Mouse (Mus musculus): ENCODE data around the gene Sertad1.

Sertad1 gene

DNA sequence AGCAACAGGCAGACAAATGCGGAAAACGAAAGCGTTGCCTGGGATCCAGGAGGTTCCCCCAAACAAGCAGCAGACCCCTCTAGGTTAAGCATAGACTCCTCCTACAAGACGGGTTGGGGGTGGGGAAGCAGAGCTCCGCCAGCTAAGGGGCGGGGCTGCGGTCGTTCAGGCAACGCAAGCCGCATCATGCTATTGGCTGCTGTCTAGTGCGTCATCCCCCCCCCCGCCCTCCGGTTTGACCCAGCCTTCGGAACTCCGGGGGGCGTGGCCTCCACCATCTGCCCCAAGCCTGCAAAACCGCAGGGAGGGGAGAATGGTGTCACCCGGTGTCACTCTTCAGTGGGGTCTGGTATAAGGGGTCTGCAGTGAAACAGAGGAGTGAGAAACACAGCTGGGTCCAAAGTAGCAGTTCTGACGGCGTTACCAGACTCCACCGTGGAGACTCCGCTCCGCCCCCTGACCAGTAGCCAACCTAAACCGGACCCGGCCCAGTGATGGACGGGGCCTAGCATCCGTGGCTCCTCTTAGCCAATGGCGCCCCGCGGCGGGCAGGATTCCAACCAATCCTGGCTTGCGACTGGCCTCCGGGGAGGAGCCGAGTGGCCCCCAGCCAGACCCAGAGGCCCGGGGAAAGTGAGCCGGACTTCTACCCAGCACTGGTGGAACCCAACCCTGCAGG, 13.4 kb upstream of the Sertad1 start, which contains the start of gene Sertad3:
Gene Sertad3, plus strand, starts transcription at position 613 of the 679 bp plus-strand sequence.
- peak; percentile 97 for DNase-seq (ENCODE audit: low spot score)

DNA sequence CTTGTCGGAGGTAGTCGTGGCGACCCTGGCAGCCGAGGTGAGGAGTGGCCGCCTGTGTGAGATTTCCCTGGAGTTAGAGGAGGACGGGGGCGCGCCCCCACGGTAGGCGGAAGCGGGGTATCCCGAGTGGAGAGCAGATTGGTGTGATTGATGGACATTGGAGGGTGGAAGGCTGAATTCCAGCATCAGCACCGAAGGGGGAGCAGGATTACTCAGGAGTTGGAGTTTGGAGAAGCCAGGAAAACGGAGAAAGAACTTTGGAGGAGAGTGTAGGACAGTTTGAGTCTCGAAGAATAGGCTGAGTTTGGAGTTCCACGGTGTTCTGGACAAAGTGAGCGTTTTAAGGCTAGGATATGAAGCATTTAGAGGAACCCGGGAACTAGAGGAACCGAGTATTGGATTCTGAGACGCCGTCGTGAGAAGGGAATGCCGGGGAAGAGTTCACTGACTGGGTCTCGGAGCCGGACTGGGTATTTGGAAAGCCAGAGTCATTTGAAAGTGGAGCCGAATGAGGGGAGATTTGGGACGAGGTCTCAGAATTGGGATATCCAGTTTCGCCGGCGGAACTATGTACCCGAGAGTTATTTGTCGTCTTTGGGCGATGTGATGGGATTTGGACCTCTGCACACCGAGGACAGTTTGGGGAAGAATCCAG, 12.7 kb upstream of the Sertad1 start:
- DNase-seq (ENCODE audit: low spot score): no peak

DNA sequence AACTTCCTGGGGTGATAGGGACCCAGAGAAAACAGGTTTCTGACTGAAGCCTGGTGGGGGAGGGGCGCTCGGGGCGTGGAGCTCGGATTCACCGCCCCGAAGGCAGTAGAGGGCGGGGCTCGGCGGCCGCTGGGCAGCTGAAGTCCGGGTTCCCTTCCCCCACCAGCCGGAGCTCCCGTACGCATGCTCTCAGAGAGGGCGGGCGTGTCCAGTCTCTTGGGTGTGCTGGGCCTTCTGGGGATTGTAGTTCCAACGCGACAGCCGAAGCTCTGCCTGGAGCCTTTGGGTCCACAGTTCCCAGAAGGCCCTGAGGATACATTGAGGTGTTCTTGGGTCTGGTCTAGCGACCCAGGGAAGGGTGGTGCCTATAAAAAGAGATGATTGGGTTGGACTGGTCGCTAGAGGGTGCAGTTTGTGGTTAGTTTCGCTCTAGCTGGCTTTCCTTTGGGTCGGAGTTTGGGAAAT, 12.2 kb upstream of the Sertad1 start:
- DNase-seq (ENCODE audit: low spot score): peak; percentile 97

DNA sequence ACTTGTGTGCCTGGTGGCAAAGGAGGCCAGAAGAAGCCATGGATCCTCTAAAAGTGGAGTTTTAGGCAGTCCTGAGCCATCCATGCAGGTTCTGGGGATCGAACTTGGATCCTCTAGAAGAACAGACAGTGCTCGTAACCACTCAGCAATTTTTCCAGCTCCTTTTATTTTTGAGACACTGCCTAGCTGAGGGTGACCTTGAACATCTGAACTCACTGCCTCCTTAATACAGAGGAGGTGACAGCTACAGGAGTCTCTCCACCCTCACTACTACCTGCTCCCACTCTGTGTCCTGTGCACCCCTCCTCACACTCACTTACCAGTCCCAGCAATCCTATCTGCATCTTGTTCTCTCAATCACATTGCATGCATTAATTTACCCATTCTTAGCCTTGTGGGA, 11.1 kb upstream of the Sertad1 start:
- DNase-seq (ENCODE audit: low spot score): no peak

DNA sequence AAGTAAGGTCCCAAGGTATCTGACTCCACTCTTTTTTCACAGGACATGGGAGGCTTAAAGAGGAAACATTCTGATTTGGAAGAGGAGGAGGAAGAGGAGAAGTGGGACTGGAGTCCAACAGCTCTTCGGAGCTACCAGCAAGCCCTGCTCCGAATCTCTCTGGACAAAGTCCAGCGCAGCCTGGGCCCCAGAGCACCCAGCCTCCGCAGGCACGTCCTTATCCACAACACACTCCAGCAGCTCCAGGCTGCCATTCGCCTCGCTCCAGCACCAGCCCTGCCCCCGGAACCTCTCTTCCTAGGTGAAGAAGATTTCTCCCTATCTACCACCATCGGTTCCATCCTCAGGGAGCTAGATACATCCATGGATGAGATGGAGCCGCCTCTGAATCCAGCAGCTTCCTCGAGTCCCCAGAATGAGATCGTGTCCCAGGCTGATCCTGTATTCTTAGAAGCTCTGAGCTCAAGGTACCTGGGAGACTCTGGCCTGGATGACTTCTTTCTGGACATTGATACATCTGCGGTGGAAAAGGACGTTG, 10.5 kb upstream of the Sertad1 start:
- DNase-seq (ENCODE audit: low spot score): no peak

DNA sequence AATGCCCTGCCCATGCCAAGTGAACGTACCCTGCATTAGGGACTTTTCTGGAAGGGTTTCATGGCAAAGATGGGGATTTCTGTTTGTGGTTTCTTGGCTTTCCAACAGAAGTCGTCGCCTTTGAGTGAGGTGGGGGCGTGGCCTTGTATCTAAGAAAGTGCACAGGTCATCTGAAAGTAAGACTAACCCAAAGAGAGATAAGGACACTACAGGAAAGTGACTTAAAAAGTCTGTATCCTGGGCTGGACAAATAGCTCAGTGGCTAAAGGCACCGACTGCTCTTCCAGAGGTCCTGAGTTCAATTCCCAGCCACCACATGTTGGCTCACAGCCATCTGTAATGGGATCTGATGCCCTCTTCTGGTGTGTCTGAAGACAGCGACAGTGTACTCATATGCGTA, 8.1 kb upstream of the Sertad1 start:
- DNase-seq (ENCODE audit: low spot score): no peak

DNA sequence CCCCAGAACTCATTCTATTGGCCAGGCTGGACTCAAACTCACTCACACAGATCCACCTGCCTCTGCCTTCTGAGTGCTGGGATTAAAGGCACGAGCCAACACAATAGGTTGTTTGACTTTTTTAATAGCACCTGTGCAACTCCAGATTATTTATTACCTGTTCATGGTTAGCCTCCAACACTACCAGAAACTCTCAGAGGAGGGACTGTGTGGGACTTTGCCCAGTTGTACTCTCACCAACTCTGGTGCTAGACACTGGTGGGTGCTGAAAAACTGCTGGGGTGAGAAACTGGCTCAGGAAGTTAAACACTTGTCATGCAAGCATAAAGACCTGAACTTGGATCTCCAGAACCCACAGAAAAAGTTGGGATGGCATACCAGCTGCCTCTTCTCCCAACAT, 7.0 kb upstream of the Sertad1 start:
- DNase-seq (ENCODE audit: low spot score): no peak

DNA sequence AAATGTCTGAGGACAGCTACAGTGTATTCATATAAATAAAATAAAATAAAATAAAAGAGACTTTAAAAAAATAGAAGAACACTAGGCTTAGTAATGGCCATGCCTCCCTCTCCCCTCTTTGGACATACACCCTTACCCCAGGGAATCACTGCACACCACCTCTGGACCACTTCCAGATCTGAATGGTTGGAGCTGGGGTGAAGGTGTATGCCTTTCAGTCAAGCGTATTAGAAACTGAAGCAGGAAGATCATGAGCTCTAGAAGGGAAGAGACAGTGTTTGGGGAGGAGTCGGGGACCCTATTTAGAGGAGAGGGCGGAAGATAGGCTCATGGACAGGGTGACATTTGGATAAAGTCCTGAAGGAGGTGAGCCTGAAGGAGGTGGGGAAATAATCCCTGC, 6.2 kb upstream of the Sertad1 start:
- DNase-seq (ENCODE audit: low spot score): no peak

DNA sequence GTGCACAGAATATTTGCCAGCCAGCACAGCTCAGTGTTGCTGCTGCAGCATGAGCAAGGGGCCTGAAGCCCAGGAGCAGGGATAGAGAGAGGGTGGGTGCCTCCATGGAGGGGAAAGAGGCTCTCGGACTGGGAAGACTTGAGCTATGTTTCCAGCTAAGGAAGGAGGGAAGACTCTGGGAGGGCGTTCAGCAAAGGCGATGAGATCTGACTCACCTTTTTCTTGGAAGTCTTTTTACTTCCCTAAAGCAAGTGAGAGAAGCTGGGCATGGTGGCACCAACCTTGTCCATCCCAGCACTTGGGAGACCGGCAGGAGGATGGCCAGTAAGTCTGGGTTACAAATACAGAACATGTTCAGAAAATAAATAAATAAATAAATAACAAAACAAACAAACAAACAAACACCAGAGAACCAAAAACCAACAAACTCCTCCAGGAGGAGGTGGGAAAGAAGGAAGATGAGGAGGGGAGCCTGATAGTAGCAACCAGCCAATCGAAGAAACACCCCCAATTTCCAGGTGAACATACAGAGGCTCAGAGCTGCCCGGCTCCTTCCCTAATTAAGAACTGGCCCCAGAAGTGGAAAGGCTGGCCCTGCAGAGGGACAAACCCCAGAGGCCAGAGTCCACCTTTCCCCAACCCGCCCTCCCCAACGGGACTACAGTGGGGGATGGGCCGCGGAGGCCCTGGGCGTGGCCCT, 5.6 kb upstream of the Sertad1 start:
- no peak for DNase-seq (ENCODE audit: low spot score)

DNA sequence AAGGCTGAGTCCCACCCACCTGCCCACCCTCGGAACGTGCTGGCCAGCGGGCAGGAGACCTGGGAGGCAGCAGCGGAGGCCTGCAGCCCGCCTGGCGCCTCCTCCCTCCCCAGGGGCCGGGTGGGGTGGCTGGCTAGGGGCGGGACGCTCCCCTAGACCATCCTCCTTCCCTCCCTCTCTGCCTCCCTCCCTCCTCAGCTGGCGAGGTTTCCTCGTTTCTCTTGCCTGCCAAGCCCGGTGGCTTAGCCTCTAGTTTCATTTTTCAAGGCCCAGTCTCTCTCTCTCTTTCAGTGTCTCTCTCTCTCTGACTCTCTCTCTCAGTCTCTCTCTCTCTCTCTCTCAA, 5.1 kb upstream of the Sertad1 start:
- DNase-seq (ENCODE audit: low spot score): peak; percentile 88

DNA sequence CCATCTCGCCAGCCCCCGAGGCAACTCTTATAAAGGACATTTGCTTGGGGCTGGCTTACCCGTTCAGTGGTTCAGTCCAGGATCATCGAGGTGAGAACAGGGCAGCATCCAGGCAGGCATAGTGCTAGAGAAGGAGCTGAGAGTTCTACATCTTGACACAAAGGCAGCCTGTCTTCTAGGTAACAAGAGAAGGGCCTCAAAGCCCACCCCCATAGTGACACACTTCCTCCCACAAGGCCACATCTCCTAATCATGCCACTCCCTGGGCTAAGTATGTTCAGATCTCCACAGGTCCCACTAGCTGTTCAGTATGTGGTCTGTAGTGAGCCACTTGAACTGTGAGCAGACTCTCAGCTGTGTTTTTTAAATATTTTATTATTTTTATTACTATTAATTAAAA, 2.9 kb upstream of the Sertad1 start:
- no peak for DNase-seq (ENCODE audit: low spot score)

DNA sequence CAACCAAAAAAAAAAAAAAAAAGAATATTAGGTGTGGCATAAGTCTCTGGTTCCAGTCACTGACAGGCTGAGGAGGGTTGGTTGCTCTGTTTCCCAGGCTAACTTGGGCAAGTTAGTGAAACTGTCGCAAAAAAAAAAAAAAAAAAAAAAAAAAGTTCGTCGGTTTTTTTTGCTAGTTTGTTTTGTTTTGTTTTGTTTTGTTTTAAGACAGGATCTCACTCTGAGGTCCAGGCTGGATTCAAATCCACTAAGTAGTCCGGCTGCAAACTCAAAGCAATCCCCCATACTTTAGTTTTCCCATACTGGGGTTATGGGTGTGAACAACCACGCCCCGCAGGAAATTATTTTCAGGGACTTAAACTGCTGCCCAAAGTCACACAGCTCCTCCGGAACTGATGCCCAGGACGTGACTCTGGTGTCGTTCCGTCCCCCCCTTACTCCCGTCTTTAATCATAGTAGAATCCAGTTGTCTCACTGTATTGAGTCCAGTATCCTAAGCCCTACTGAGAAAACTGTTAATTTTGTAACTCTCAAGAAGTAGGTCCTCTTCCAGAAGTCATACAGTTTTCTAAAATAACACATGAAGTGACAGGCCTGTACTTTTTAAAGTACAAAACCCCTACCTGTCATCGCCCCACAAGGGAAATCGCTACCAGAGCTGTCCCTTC, 474 bp upstream of the Sertad1 start:
- peak; percentile 40 for DNase-seq (ENCODE audit: low spot score)

DNA sequence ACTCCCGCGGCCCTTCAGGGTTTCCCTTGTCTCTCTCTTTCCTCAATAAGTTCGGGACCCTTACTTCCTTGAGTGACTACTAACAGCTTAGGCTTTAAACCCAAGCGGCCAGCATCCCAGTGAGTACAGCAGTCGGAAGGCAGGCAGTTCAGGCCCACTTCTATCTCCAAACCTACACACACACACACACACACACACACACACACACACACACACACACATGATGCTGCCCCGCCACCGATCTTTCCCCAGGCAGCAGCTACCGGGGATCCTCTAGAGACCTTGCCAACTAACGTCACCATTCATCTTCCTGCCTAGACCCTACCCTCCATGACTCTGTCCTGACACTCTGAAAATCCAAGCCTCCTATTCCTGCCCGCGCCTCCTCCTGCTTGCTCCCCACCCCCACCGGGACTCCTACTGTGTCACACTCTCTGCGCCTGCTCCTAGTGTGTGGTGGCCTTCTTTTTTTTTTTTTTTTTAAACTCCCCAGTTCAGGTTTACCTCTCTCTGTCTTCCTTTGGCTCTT, 1.1 kb downstream of the Sertad1 start:
- peak; percentile 69 for DNase-seq (ENCODE audit: low spot score)

DNA sequence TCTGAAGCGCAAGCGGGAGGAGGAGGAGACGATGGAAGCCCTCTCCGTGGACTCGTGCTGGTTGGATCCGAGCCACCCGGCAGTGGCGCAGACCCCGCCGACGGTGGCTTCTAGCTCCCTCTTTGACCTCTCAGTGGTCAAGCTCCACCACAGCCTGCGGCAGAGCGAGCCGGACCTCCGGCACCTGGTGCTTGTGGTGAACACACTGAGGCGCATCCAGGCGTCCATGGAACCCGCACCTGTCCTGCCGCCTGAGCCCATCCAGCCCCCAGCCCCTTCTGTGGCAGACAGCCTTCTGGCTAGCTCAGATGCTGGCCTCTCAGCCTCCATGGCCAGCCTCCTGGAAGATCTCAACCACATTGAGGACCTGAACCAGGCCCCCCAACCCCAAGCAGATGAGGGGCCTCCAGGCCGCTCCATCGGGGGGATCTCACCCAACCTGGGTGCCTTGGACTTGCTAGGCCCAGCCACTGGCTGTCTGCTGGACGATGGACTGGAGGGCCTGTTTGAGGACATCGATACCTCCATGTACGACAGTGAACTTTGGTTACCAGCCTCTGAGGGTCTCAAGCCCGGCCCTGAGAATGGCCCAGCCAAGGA, 2.7 kb downstream of the Sertad1 start:
- no peak for DNase-seq (ENCODE audit: low spot score)

DNA sequence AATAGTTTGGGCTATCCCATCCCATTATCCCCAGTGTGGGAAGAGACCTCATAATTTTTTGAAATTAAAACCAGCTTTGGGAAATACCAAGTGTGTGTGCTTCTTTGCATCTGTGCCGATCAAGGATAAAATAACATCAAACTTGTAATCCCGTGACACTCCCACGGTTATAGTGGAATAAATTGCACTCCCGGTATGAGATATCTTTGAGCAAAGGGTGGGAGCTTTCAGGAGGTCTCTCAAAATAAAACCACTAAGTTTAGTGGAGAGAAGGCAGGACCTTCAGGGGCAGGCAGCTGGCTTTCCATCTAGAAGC, 3.5 kb downstream of the Sertad1 start:
- no peak for DNase-seq (ENCODE audit: low spot score)

DNA sequence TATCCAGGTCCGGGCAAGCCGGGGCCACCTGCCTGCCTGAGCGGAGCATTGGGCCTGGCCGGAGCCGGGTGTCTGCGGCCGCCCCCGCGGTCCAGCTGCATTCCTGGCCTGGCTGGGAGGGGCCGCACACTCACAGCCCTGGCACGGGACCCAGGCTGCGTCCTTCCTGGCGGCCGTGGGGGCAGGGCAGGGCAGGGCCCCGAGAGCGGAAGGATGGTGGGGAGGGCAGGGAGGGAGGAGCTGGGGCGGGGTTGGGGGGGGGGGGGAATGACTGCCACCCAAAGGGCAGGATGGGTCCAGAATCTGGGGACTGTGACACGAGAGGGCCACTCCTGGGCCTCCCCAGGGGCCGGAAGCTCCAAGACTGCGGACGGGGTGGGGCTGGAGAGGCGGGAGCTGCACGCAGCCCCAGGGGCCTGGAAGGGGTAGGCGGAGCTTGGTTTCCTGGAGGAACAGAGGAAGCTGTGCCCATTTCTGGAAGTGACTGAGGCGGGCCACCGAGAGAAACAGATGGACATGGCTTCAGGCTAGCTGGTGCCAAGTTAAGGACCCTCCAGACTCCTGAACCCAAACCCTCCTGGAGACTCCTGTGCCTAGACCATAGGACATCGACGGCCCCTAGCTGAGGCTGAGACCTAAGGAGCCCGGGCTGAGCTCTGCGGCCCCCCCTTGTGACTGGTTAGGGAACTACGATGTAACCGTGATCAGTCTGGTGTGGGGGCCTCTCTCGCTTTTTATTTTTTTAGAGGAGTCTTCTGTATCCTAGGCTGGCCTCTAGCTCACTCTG, 4.0 kb downstream of the Sertad1 start:
- peak; percentile 87 for DNase-seq (ENCODE audit: low spot score)

DNA sequence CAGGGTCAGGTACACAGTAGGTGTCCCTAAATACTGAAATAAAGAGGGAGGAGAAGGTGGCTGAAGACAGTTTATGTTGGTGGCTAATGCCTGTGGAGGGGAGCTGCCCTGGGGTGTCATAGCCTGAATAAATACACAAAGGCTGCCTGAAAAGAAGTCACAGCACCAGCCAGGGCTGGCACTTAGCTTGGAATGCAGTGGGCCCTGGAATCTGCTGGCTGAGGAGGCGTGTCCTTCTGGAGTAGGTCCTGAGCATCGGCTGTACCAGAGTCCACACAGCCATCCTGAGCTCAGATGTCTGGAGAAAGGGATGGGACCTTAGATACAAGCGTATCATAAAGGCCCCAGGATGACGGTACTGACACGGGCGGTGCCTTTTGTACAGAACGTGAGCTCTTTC, 5.1 kb downstream of the Sertad1 start:
- no peak for DNase-seq (ENCODE audit: low spot score)

DNA sequence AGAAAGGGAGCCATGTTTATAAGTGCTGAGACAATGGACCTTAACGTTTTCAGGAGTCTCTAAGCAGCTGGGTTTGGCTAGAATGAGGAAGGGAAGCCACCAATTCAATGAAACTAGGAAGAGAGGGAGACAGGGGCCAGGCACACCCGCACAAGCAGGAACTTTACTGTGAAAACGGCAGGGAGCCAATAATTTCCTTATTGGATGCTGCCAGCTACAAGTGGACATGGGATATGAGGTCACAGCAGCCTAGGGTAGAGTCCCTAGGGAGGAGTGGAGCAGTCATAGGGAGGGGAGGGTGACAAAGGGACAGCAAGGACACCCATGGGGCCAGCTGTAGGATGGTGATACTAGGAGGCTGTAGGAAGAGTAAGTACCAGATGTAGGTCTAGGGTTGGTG, 6.3 kb downstream of the Sertad1 start:
- no peak for DNase-seq (ENCODE audit: low spot score)

DNA sequence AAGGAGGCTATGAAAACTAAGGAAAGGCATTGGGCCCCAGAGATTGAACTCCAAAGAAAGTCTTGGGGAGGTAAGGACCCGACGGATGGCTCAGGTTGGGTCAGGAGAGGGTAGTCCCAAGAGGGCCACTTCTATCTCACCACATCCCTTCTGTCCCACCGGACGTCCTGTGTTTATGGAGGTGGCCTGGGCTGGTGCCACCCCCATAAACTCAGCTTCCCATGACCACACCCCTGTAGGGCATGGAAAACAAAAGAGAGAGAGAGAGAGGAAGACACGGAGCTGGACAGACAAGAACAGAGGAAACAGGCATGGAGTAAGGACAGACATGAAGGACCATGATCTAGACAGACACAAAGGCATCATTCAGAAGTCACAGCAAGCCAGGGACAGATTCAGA, 6.7 kb downstream of the Sertad1 start:
- no peak for DNase-seq (ENCODE audit: low spot score)

DNA sequence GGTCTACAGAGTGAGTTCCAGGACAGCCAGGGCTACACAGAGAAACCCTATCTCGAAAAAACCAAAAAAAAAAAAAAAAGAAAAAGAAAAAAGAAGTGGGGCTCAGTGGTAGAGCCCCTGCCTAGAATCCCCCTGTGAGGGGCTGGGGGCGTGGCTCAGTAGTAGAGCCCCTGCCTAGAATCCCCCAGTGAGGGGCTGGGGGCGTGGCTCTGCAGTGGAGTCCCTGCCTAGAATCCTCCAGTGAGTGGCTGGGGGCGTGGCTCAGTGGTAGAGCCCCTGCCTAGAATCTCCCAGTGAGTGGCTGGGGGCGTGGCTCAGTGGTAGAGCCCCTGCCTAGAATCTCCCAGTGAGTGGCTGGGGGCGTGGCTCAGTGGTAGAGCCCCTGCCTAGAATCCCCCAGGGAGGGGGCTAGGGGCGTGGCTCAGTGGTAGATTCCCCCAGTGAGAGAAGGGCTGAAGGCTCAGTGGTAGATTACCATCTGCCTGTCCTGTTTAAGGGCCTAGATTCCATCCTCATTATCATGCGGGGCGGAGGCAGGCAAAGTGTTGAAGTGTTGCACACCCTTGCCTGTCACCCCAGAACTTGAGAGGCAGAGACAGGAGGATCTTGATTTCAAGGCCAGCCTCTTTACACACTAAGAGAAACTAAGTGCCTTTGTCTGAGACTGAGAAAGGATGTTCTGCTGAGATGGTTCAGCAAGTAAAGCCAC, 8.1 kb downstream of the Sertad1 start:
- DNase-seq (ENCODE audit: low spot score): peak; percentile 36

DNA sequence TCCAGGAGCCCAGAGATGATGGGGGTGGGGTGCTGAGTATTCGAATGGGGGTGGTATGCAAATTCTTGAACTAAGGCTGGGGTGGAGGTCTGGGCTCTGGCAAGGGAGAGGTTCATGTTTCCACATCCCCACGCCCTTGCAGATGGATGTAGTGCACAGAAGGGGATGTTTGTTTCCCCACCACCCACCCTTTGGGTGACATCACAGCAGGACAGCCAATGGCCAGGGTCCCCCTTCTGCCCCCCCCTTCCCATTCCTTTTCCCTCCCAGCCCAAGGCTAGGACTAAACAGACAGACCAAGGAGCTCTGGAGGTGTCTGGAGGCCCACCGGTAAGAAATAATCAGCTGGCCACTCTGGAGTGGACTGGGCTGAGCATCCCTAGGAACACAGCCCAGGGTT, 12.3 kb downstream of the Sertad1 start, which contains the start of gene Prx:
Gene Prx, plus strand, starts transcription at position 289 of the 400 bp plus-strand sequence.
- DNase-seq (ENCODE audit: low spot score): no peak
